Mouse (Mus musculus): ENCODE results near the gene Palm. TPM values are rescaled to one million over a fixed set of nuclear protein-coding genes. Genes with fewer than 3 reads are reported as not detected.

Gene Palm
- polyA plus RNA-seq, 1 experiment: 9.2 TPM

GRCm38 (mm10) chr10:79856280-79856679, 62.9 kb downstream of the Palm start:
- peaks cover 32% of the 10 kb centered on the region for H3K36me3 ChIP-seq (ENCODE audit: control insufficient read depth, insufficient read depth, low read length)
- H3K27me3 ChIP-seq (ENCODE audit: control insufficient read depth, insufficient read depth, low read length): no peaks in the 10 kb centered on the region
- WGBS: 19% methylated on average over 6 of the region's 6 CpGs
- H3K4me1 ChIP-seq (ENCODE audit: control insufficient read depth, insufficient read depth, insufficient read length): peaks cover 39% of the 10 kb centered on the region
- peak overlapping the region; percentile 34; the same call in 1 of the 2 replicates for H3K27ac ChIP-seq (ENCODE audit: insufficient read depth, low read length)
- no peak for DNase-seq (ENCODE audit: low read depth in 1 of 2, low spot score in 2 of 2)
- H3K4me3 ChIP-seq (ENCODE audit: extremely low read depth, insufficient read depth, insufficient read length): peak overlapping the region; percentile 34
- TF ChIP-seq POLR2A (IDR thresholded peaks at IDR 0.05; ENCODE audit: low read depth, low read length) (no peak), CTCF (IDR thresholded peaks at IDR 0.05; ENCODE audit: extremely low read depth, insufficient read depth, insufficient read length, insufficient replicate concordance) (no peak)

GRCm38 (mm10) chr10:79856704-79857451, 63.5 kb downstream of the Palm start:
- 12% methylated on average over 7 of the region's 7 CpGs for WGBS
- Histone ChIP-seq H3K4me1 (ENCODE audit: control insufficient read depth, insufficient read depth, insufficient read length) (peaks cover 34% of the 10 kb centered on the region), H3K4me3 (ENCODE audit: extremely low read depth, insufficient read depth, insufficient read length) (peak overlapping the region; percentile 34), H3K27ac (ENCODE audit: insufficient read depth, low read length) (peak overlapping the region; percentile 34; the same call in 1 of the 2 replicates), H3K27me3 (ENCODE audit: control insufficient read depth, insufficient read depth, low read length) (no peaks in the 10 kb centered on the region), H3K36me3 (ENCODE audit: control insufficient read depth, insufficient read depth, low read length) (peaks cover 36% of the 10 kb centered on the region)
- no peak for TF ChIP-seq CTCF (IDR thresholded peaks at IDR 0.05; ENCODE audit: extremely low read depth, insufficient read depth, insufficient read length, insufficient replicate concordance)
- no peak for TF ChIP-seq POLR2A (IDR thresholded peaks at IDR 0.05; ENCODE audit: low read depth, low read length)
- DNase-seq (ENCODE audit: low read depth in 1 of 2, low spot score in 2 of 2): no peak

GRCm38 (mm10) chr10:79857452-79857811, 64.1 kb downstream of the Palm start:
- Histone ChIP-seq H3K36me3 (ENCODE audit: control insufficient read depth, insufficient read depth, low read length) (peaks cover 41% of the 10 kb centered on the region), H3K4me1 (ENCODE audit: control insufficient read depth, insufficient read depth, insufficient read length) (peaks cover 28% of the 10 kb centered on the region), H3K27ac (ENCODE audit: insufficient read depth, low read length) (peak overlapping the region; percentile 34; the same call in 1 of the 2 replicates), H3K4me3 (ENCODE audit: extremely low read depth, insufficient read depth, insufficient read length) (no peak overlapping the region; the same call in 1 of the 2 replicates), H3K27me3 (ENCODE audit: control insufficient read depth, insufficient read depth, low read length) (no peaks in the 10 kb centered on the region)
- WGBS: 4% methylated on average over 4 of the region's 4 CpGs
- peak; percentile 41 to 70 for DNase-seq (ENCODE audit: low read depth in 1 of 2, low spot score in 2 of 2)
- TF ChIP-seq CTCF (IDR thresholded peaks at IDR 0.05; ENCODE audit: extremely low read depth, insufficient read depth, insufficient read length, insufficient replicate concordance) (no peak), POLR2A (IDR thresholded peaks at IDR 0.05; ENCODE audit: low read depth, low read length) (no peak)

- 80% methylated on average over 2 of the region's 2 CpGs for WGBS
- Histone ChIP-seq H3K27me3 (ENCODE audit: control insufficient read depth, insufficient read depth, low read length) (no peaks in the 10 kb centered on the region), H3K27ac (ENCODE audit: insufficient read depth, low read length) (no peak overlapping the region), H3K36me3 (ENCODE audit: control insufficient read depth, insufficient read depth, low read length) (peaks cover 46% of the 10 kb centered on the region), H3K4me1 (ENCODE audit: control insufficient read depth, insufficient read depth, insufficient read length) (peaks cover 24% of the 10 kb centered on the region), H3K4me3 (ENCODE audit: extremely low read depth, insufficient read depth, insufficient read length) (no peak overlapping the region)
- no peak for TF ChIP-seq CTCF (IDR thresholded peaks at IDR 0.05; ENCODE audit: extremely low read depth, insufficient read depth, insufficient read length, insufficient replicate concordance)
- no peak for TF ChIP-seq POLR2A (IDR thresholded peaks at IDR 0.05; ENCODE audit: low read depth, low read length)
- no peak for DNase-seq (ENCODE audit: low read depth in 1 of 2, low spot score in 2 of 2)
Observed at GRCm38 (mm10) chr10:79857894-79858293, 64.5 kb downstream of the Palm start.

- no peak for DNase-seq (ENCODE audit: low read depth in 1 of 2, low spot score in 2 of 2)
Observed at GRCm38 (mm10) chr10:79858416-79859074, 65.2 kb downstream of the Palm start.

GRCm38 (mm10) chr10:79859116-79859515, 65.7 kb downstream of the Palm start:
- Histone ChIP-seq H3K4me1 (ENCODE audit: control insufficient read depth, insufficient read depth, insufficient read length) (peaks cover 21% of the 10 kb centered on the region), H3K27ac (ENCODE audit: insufficient read depth, low read length) (no peak overlapping the region), H3K4me3 (ENCODE audit: extremely low read depth, insufficient read depth, insufficient read length) (no peak overlapping the region), H3K27me3 (ENCODE audit: control insufficient read depth, insufficient read depth, low read length) (no peaks in the 10 kb centered on the region), H3K36me3 (ENCODE audit: control insufficient read depth, insufficient read depth, low read length) (peaks cover 51% of the 10 kb centered on the region)
- no peak for DNase-seq (ENCODE audit: low read depth in 1 of 2, low spot score in 2 of 2)
- 81% methylated on average over 11 of the region's 11 CpGs for WGBS
- TF ChIP-seq POLR2A (IDR thresholded peaks at IDR 0.05; ENCODE audit: low read depth, low read length) (no peak), CTCF (IDR thresholded peaks at IDR 0.05; ENCODE audit: extremely low read depth, insufficient read depth, insufficient read length, insufficient replicate concordance) (no peak)

More at GRCm38 (mm10) chr10:79858416-79859074, 65.2 kb downstream of the Palm start:
- Histone ChIP-seq H3K36me3 (ENCODE audit: control insufficient read depth, insufficient read depth, low read length) (peaks cover 51% of the 10 kb centered on the region), H3K4me1 (ENCODE audit: control insufficient read depth, insufficient read depth, insufficient read length) (peaks cover 21% of the 10 kb centered on the region), H3K4me3 (ENCODE audit: extremely low read depth, insufficient read depth, insufficient read length) (no peak overlapping the region), H3K27me3 (ENCODE audit: control insufficient read depth, insufficient read depth, low read length) (no peaks in the 10 kb centered on the region), H3K27ac (ENCODE audit: insufficient read depth, low read length) (no peak overlapping the region)
- 63% methylated on average over 17 of the region's 17 CpGs for WGBS
- no peak for TF ChIP-seq CTCF (IDR thresholded peaks at IDR 0.05; ENCODE audit: extremely low read depth, insufficient read depth, insufficient read length, insufficient replicate concordance)
- no peak for TF ChIP-seq POLR2A (IDR thresholded peaks at IDR 0.05; ENCODE audit: low read depth, low read length)
